Mouse (Mus musculus): ENCODE data around the gene Dlgap5. TPM values are rescaled to one million over a fixed set of nuclear protein-coding genes. Genes with fewer than 3 reads are reported as not detected.

The Dlgap5 gene
- total RNA-seq, 2 experiments from 2014 or later: 0.34 to 0.61 TPM

DNA sequence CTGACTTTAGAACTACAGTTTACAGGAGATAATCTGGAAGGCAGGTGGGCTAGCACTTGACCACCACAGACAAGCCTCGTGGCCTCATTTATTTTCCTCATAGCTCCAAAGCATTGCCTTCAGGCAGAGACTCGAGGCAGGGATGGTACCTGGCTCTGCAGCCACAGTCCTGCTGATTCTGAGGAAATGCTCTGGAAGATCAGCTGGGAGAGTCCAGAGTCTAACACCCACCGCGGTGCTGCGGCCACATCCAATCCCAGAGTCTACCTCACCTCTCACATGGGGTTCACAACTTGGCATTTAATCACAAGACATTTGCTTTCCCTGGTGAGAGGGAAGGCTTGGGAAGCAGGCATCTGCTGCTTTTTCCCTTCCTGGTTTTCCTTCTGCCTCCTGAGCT is 63.3 kb downstream of the Dlgap5 start:
- no peak for DNase-seq (ENCODE audit: extremely low spot score in 1 of 2, low spot score in 1 of 2)

DNA sequence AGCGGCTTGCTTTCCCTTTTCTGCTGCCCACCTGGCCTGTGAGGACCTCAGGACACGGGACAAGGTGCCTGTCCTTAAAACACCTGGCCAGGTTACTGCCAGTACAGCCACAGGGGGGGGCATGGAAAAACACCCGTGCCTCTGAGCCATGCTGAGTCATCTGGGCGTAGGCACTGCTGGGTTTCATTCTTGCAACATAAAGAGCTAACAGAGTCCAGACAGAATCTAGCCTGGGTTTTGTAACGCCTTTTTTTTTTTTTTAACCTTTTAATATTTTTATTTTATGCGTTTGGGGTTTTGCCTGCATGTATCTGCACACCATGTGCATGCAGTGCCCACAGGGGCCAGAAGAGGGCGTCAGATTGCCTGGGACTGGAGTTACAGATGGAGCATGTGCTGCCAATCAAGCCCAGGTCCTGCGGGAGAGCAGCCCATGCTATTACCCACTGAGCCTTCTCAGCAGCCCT is 64.1 kb downstream of the Dlgap5 start:
- no peak for DNase-seq (ENCODE audit: extremely low spot score in 1 of 2, low spot score in 1 of 2)

DNA sequence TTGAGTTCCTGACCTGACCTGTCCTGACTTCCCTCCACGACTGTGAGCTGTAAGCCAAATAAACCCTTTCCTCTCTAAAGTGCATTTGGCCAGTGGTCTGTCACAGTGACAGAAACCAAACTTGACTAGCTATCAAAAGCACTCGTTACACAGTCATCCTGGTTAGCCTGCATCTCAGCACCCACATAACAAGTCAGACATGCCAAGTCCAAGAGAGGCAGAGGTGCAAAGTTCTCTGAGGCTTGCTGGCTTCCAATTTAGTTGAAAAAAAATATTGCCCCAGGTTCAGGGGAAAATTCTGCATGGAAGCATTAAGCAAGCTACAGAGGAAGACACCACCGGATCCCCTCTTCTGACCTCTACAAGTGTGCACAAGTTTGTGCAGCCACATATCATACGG is 65.0 kb downstream of the Dlgap5 start:
- no peak for DNase-seq (ENCODE audit: extremely low spot score in 1 of 2, low spot score in 1 of 2)

DNA sequence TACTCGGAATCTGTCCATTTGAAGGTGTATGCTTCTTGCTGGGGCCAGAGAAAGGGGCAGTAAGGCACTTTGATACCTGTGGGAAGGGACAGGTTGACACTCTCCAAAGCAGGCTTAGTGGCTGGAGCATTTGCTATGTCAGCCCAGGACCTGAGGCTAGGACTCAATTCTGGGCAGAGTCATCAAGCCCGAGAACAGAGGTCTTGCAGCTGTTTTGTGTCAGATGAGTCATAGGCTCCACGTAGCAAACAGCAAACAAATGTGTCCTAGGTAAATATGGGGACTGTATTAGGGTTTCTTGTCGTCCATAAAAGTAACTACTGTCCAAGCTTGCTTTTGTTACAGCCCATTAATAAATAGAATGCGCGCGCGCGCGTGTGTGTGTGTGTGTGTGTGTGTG is 65.9 kb downstream of the Dlgap5 start:
- DNase-seq (ENCODE audit: extremely low spot score in 1 of 2, low spot score in 1 of 2): no peak

DNA sequence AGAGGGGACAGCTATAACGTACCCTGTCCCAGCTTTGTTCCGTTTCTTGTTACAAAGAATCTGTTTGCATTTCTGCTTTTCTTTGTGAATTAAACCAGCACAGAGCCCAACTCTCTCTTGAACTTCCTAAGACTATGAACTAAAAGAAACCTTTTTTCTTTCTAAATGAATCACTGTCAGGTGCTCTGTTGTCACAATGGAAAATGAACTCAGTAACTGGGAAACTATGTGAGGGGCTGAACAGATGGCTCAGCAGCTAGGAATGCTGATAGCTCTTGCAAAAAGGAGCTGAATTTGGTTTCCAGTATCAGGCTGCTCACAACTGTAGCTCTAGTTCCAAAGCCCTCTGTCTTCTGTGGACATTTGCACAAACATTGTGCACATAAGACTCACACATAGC is 67.2 kb downstream of the Dlgap5 start:
- no peak for DNase-seq (ENCODE audit: extremely low spot score in 1 of 2, low spot score in 1 of 2)

DNA sequence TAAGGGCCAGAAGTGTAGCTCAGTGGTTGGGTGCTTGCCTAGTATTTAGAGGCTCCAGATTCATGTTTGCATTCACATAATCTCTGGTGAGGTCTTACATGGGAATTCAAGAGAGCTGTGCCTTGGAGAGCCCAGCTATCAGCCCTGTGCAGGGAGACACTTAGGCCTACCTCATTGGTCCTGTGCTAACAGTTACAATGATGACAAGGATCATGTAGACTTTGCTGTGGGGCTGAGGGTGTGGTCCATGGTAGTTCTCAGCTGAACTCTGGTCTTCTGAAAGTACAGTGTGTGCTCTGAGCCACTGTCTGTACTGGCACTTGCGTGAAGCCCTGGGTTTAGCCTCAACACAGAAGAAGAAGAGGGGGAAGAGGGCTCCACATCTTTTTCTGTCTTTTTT is 71.5 kb downstream of the Dlgap5 start:
- DNase-seq (ENCODE audit: extremely low spot score in 1 of 2, low spot score in 1 of 2): no peak

DNA sequence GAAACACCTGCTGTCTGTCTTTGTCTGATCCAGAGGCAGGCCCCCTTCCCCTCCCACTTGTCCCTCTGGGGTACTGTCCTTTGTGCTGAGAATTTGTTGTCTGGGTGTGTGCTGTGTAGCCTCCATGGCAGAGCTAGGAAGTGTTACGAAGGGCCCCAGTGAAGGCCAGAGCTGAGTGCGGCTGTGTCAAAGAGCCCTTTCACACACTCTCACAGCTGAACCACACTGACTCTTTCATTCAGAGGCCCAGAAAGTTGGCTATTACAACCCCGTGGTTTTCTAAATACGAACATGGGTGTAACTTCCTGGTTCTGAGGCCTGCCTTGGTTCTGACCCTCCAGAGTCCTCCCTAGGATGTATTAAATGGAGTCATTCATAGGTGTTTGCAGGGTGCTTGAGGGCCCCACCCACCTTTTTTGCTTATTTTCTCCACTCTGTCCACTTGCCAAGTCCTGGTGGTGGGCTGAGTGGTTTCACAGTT is 76.4 kb downstream of the Dlgap5 start:
- no peak for DNase-seq (ENCODE audit: extremely low spot score in 1 of 2, low spot score in 1 of 2)

DNA sequence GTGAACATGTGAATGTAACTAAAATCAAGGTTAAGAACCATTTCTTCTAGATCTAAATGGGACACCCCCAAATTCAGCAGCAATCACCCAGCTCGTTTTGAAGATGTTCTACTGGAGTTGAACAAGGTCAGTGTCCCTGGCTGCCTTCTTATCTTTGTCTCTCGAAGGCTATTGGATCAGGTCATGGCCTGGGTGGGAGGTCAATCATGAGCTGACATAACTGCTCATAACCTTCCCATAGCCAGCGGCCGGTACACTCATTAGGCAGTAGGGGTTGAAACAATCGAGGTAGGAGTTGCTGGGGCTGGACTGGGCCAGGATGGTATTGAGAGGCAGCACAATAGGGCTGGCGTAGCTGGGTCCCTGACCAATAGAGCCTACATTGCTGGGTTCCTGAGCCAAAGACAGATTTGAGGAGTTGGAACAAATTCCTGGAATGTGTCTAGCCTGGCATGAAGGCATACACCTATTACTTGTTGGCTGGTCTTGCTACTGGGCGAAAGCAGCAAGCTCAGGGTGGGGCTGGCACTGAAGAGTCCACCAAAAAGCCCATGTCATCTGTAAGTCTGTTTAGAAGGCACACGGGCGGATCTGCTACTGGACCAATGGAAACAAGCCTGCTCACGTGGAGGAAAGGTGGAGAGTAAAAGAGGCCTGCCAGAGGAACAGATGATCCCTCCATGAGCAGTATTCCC is 77.8 kb downstream of the Dlgap5 start:
- DNase-seq (ENCODE audit: extremely low spot score in 1 of 2, low spot score in 1 of 2): no peak

Other genes with a start within 250 kb of the Dlgap5 start
- 1 to 10 TPM; 1.5 to 1.8 TPM for gene Gch1, start 229.0 kb downstream of the Dlgap5 start, total RNA-seq (2021)
- 1 to 10 TPM; 5.1 to 5.4 TPM for gene Wdhd1, start 141.6 kb downstream of the Dlgap5 start, total RNA-seq (2021)
- 10 to 100 TPM; 11.1 TPM for gene Socs4, start 141.5 kb downstream of the Dlgap5 start, total RNA-seq (2021)
- gene Mapk1ip1l, start 120.1 kb downstream of the Dlgap5 start, total RNA-seq (2021): 10 to 100 TPM; 57.4 to 61.4 TPM
- gene Lgals3, start 50.7 kb downstream of the Dlgap5 start, total RNA-seq (2021): 1 to 10 TPM in 1 of 2 experiments, under 1 TPM in 1; 0.91 to 1.3 TPM
- 10 to 100 TPM; 86.2 to 90.9 TPM for gene Fbxo34, start 32.0 kb upstream of the Dlgap5 start, total RNA-seq (2021)
- gene Atg14, start 152.2 kb upstream of the Dlgap5 start, total RNA-seq (2021): 10 to 100 TPM; 16.6 to 17.9 TPM
- 10 to 100 TPM; 78.3 to 90.9 TPM for gene Ktn1, start 230.0 kb upstream of the Dlgap5 start, total RNA-seq (2021)